Mouse (Mus musculus) heart, postnatal 0 days (tissue): Measurements from ENCODE around the gene Ptges3.

Experiments
- CTCF ChIP-seq: IDR thresholded peaks from 2 replicates; pipeline ENCODE4 v1.5.1; 2016; ENCODE audit warnings: antibody characterized with exemption, control low read depth, low read depth
- EP300 ChIP-seq: IDR thresholded peaks from 2 replicates; pipeline ENCODE4 v1.6.1; 2016; ENCODE audit warnings: antibody characterized with exemption, low read depth

- TF ChIP-seq CTCF (no peak), EP300 (no peak)
These were observed 19.6 kb upstream of the Ptges3 start for GRCm38 (mm10) chr10:128039167-128039566.
